Mouse (Mus musculus) MEL (cell line): ENCODE measurements around the gene Ccdc107.
A peak's percentile ranks its signal among the peaks of the same experiment; 100 is the strongest.

ENCODE experiments used
- CTCF ChIP-seq, 3 experiments: IDR thresholded peaks in 2 of 3; conservative IDR thresholded peaks in 1 of 3; 2 replicates each; pipeline ENCODE4 v1.5.1; 2011 to 2012; ENCODE audit warnings: low read length in 3 of 3, low read depth in 2 of 3, mild to moderate bottlenecking in 2 of 3, improper control_type of control experiment in 1 of 3, inconsistent platforms in 1 of 3, mixed read lengths in 1 of 3, moderate library complexity in 1 of 3; ENCODE audit not compliant: control insufficient read depth in 1 of 3, insufficient read depth in 1 of 3, poor library complexity in 1 of 3, severe bottlenecking in 1 of 3
- ELF1 ChIP-seq: IDR thresholded peaks from 2 replicates; pipeline ENCODE4 v1.6.1; 2014; ENCODE audit warnings: low read depth, mild to moderate bottlenecking, inconsistent platforms, low read length, improper control_type of control experiment, moderate library complexity
- POLR2A ChIP-seq, 2 experiments: IDR thresholded peaks; 2 replicates each; pipeline ENCODE4 v1.6.1; 2011 to 2012; ENCODE audit warnings: low read length in 2 of 2, mild to moderate bottlenecking in 2 of 2, control low read depth in 1 of 2, improper control_type of control experiment in 1 of 2, low read depth in 1 of 2, moderate library complexity in 1 of 2; ENCODE audit not compliant: control insufficient read depth in 1 of 2, insufficient read depth in 1 of 2, poor library complexity in 1 of 2
- USF1 ChIP-seq: IDR thresholded peaks from 2 replicates; pipeline ENCODE4 v1.6.1; 2014; ENCODE audit warnings: low read depth, mild to moderate bottlenecking, inconsistent platforms, low read length, improper control_type of control experiment, moderate library complexity

DNA sequence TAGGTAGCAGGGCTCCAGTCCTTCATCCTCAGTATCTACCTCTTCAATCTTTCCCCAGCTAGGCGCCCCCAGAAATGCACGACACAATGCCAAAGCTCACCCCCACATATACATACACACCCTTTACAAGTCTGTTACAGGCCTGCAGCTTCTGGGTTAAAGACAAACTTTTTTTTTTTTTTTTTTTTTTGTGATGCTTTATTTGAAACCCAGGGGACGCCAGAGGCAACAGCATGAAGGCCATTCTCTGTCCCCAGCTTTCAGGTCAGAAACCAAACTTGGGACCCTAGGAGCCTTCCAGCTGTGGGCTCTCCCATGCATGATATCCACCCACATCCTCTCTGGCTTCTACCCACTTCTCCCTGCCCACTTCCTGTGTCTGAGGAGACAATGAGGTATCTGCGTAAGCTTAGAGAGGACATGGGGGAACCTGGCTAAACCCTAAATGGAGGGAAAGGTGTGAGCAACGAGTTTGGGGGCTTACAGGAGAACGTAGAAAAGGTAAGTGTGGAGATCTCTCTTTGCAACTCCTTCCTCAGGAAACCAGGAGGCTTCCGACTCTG, 10.7 kb upstream of the Ccdc107 start:
- TF ChIP-seq ELF1 (0 out of 2 replicates have a peak, but pooled peaks have one; percentile 14), USF1 (no peak), CTCF (IDR thresholded peaks at IDR 0.05 in 2 of 3, conservative IDR thresholded peaks at IDR 0.05 in 1 of 3; ENCODE audit: control insufficient read depth in 1 of 3, insufficient read depth in 1 of 3, low read depth in 2 of 3, low read length in 3 of 3, poor library complexity in 1 of 3, severe bottlenecking in 1 of 3) (no peak), POLR2A (IDR thresholded peaks at IDR 0.05; ENCODE audit: control insufficient read depth in 1 of 2, insufficient read depth in 1 of 2, low read depth in 1 of 2, low read length in 2 of 2, poor library complexity in 1 of 2) (no peak)
